Comparison of ENCODE assay signal across 22 mouse cellular contexts in the genomic region with DNA sequence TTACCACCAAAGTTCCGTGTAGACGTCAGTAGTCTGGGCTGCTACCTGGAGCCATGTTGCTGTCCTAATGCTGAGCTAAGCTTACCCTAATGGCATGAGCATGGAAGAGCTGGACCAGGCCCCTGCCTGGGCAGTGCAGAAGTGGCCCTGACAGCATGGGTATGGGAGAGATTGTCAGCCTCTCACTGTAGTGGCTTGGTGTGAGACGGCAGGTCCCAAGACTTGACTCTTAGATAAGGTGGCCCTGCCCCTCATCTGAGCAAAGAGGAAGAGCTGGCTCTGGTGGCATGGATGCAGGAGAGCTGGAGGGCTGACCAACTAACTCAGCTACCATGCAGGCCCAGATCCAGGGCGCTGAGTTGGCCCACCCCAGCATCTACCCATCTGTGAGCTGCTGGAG.
DNase-seq lines count a peak whose midpoint lies in the region; ATAC-seq and TF ChIP-seq lines count a peak whose summit lies in the region.
"Had no signal": no experiment of that assay in that cellular context is flagged by ENCODE, and none has a peak within 500 bp of the region (broad histone marks: within the 10 kb centered on the region; RNA-seq: fewer than 3 reads in every experiment).

No protein-coding gene starts in this region.

- H3K4me2 ChIP-seq in forebrain, embryonic 16.5 days (ENCODE audit: low read length): no peak overlapping the region
- H3K4me2 ChIP-seq in forebrain, embryonic 13.5 days: no peak overlapping the region
- H3K4me2 ChIP-seq in liver, embryonic 14.5 days (ENCODE audit: low read depth): no peak overlapping the region
- H3K4me2 ChIP-seq: forebrain, embryonic 12.5 days; heart, embryonic 11.5 days; heart, embryonic 15.5 days; hindbrain, embryonic 14.5 days had no signal

- DNase-seq in liver: peak; percentile 32
- DNase-seq in liver, embryonic 14.5 days (ENCODE audit: low read depth in 3 of 3, low spot score in 3 of 3): no peak
- no peak for DNase-seq in lung, adult 2 months
- no peak for DNase-seq in frontal cortex, postnatal 14 days (ENCODE audit: low spot score in 2 of 2)
- no peak for DNase-seq in Muller cell, postnatal 12 days (ENCODE audit: inconsistent ontology term)
- DNase-seq: adrenal gland, adult 2 months; adrenal gland, postnatal 36 days; cerebellum, adult 9-10 months; cerebellum, postnatal 25 days; gastrocnemius, postnatal 14 days; heart, adult 2 months; heart, postnatal 14 days had no signal

- no peak for TF ChIP-seq POLR2A in lung, adult 2 months (IDR thresholded peaks at IDR 0.05; ENCODE audit: borderline replicate concordance, extremely low read depth, low read depth, low read length)

- no peak overlapping the region for H3K4me3 ChIP-seq in forebrain, embryonic 16.5 days (replicated peaks; ENCODE audit: low read length)
- H3K4me3 ChIP-seq in forebrain, embryonic 13.5 days: no peak overlapping the region
- H3K4me3 ChIP-seq in liver, embryonic 14.5 days (ENCODE audit: insufficient read depth in 1 of 2, low read depth in 2 of 2, low read length in 2 of 2): no peak overlapping the region
- H3K4me3 ChIP-seq in lung, adult 2 months (replicated peaks; ENCODE audit: extremely low read depth, low read depth, low read length): no peak overlapping the region
- H3K4me3 ChIP-seq: embryonic facial prominence, embryonic 10.5 days; erythroblast, embryonic 14.5 days; forebrain, embryonic 12.5 days; heart, adult 2 months; heart, embryonic 15.5 days had no signal

- TF ChIP-seq CTCF in liver, embryonic 14.5 days (IDR thresholded peaks at IDR 0.05; ENCODE audit: low read depth): no peak
- no peak for TF ChIP-seq CTCF in lung, adult 2 months (IDR thresholded peaks at IDR 0.05; ENCODE audit: insufficient read depth, low read length)

- H3K36me3 ChIP-seq in forebrain, embryonic 16.5 days (ENCODE audit: control insufficient read depth, insufficient read depth): no peaks in the 10 kb centered on the region
- peaks cover 10% of the 10 kb centered on the region; the same call in 1 of the 2 replicates for H3K36me3 ChIP-seq in forebrain, embryonic 13.5 days (ENCODE audit: poor library complexity, severe bottlenecking)
- H3K36me3 ChIP-seq in liver, embryonic 14.5 days (replicated peaks; ENCODE audit: control insufficient read depth, insufficient read depth, low read depth): no peaks in the 10 kb centered on the region
- H3K36me3 ChIP-seq: forebrain, embryonic 12.5 days; heart, embryonic 15.5 days had no signal

- TF ChIP-seq EP300 in liver, embryonic 14.5 days (IDR thresholded peaks at IDR 0.05; ENCODE audit: low read depth): no peak

- no peak overlapping the region for H3K27ac ChIP-seq in forebrain, embryonic 16.5 days (ENCODE audit: low read length)
- no peak overlapping the region for H3K27ac ChIP-seq in forebrain, embryonic 13.5 days
- no peak overlapping the region for H3K27ac ChIP-seq in liver, embryonic 14.5 days
- H3K27ac ChIP-seq: embryonic facial prominence, embryonic 10.5 days; forebrain, embryonic 12.5 days; heart, adult 2 months; heart, embryonic 15.5 days; hindbrain, embryonic 14.5 days had no signal

- H3K9ac ChIP-seq in forebrain, embryonic 16.5 days (replicated peaks; ENCODE audit: low read depth, low read length): no peak overlapping the region
- no peak overlapping the region for H3K9ac ChIP-seq in forebrain, embryonic 13.5 days
- H3K9ac ChIP-seq in liver, embryonic 14.5 days (replicated peaks): no peak overlapping the region
- H3K9ac ChIP-seq: forebrain, embryonic 12.5 days; heart, embryonic 15.5 days; hindbrain, embryonic 14.5 days had no signal

- 96% methylated on average over 4 of the region's 4 CpGs for WGBS in forebrain, embryonic 16.5 days
- 92% methylated on average over 4 of the region's 4 CpGs for WGBS in forebrain, embryonic 13.5 days
- 53% methylated on average over 4 of the region's 4 CpGs for WGBS in liver, embryonic 14.5 days (ENCODE audit: insufficient replicate concordance)
- 88% methylated on average over 4 of the region's 4 CpGs for WGBS in lung, adult 2 months

- H3K9me3 ChIP-seq in forebrain, embryonic 16.5 days (ENCODE audit: control insufficient read depth, low read length): no peaks in the 10 kb centered on the region
- H3K9me3 ChIP-seq in forebrain, embryonic 13.5 days (replicated peaks): no peaks in the 10 kb centered on the region
- H3K9me3 ChIP-seq in liver, embryonic 14.5 days (ENCODE audit: control insufficient read depth, low read length): no peaks in the 10 kb centered on the region
- H3K9me3 ChIP-seq: embryonic facial prominence, embryonic 10.5 days; forebrain, embryonic 12.5 days; heart, embryonic 15.5 days had no signal

- no peaks in the 10 kb centered on the region for H3K27me3 ChIP-seq in forebrain, embryonic 16.5 days (replicated peaks; ENCODE audit: control insufficient read depth, insufficient read depth, low read length)
- no peaks in the 10 kb centered on the region for H3K27me3 ChIP-seq in forebrain, embryonic 13.5 days
- no peaks in the 10 kb centered on the region for H3K27me3 ChIP-seq in liver, embryonic 14.5 days (ENCODE audit: control insufficient read depth, insufficient read depth, low read length)
- H3K27me3 ChIP-seq: forebrain, embryonic 12.5 days; heart, embryonic 15.5 days had no signal

- H3K4me1 ChIP-seq in forebrain, embryonic 16.5 days (replicated peaks; ENCODE audit: control insufficient read depth, insufficient read depth, low read length): no peaks in the 10 kb centered on the region
- H3K4me1 ChIP-seq in forebrain, embryonic 13.5 days: peaks cover 6% of the 10 kb centered on the region; the same call in 1 of the 2 replicates
- peaks cover 14 to 18% of the 10 kb centered on the region in 2 experiments for H3K4me1 ChIP-seq in liver, embryonic 14.5 days (replicated peaks; ENCODE audit: control insufficient read depth in 2 of 2, insufficient read depth in 2 of 2, low read length in 1 of 2)
- H3K4me1 ChIP-seq in lung, adult 2 months (ENCODE audit: control insufficient read depth, insufficient read depth, low read length): no peaks in the 10 kb centered on the region
- H3K4me1 ChIP-seq: embryonic facial prominence, embryonic 10.5 days; forebrain, embryonic 12.5 days; heart, embryonic 15.5 days had no signal

- peak; percentile 20; the same call in 1 of the 2 replicates for ATAC-seq in forebrain, embryonic 16.5 days
- no peak for ATAC-seq in forebrain, embryonic 13.5 days
- ATAC-seq in liver, embryonic 14.5 days (ENCODE audit: insufficient read depth): peak; percentile 84
- peak; percentile 68 for ATAC-seq in megakaryocyte progenitor cell, adult 5-6 weeks (replicated peaks; ENCODE audit: poor library complexity)
- ATAC-seq: intestine, embryonic 16.5 days had no signal
